Mouse (Mus musculus) B cell, adult (primary cell): ENCODE data around the gene Zc4h2. TPM values are rescaled to one million over a fixed set of nuclear protein-coding genes. Genes with fewer than 3 reads are reported as not detected.

Source experiments
- total RNA-seq: library from RNA; stranded (reverse); gene quantifications from 4 replicates; pipeline ENCODE4 v1.2.4, GENCODE M21; 2023; ENCODE audit not compliant: inconsistent age

Gene Zc4h2
- total RNA-seq = 2.7 to 4.1 TPM (median 3.8 TPM) in 4 replicates

GRCm38 (mm10) chrX:95657804-95658599 is at the start of gene Zc4h2:
Gene Zc4h2 (minus strand): TSS chrX:95658509.

Other genes starting within 250 kb of the Zc4h2 start
- 4.8 to 6.5 TPM (median 5.6 TPM) in 4 replicates for gene Amer1, start 213.6 kb downstream of the Zc4h2 start, total RNA-seq
- not detected in 4 replicates for gene Asb12, start 100.5 kb downstream of the Zc4h2 start, total RNA-seq
- gene Pfn5, start 100.4 kb downstream of the Zc4h2 start, total RNA-seq = not detected in 4 replicates
- 0.15 to 0.48 TPM (median 0.26 TPM) in 4 replicates for gene Zc3h12b, start 53.2 kb upstream of the Zc4h2 start, total RNA-seq